Comparison of ENCODE assay signal across 14 mouse cellular contexts in genomic region chr10:62854992-62855391, GRCm38 (mm10). TPM values are rescaled to one million over a fixed set of nuclear protein-coding genes. Genes with fewer than 3 reads are reported as not detected.
DNase-seq lines count a peak whose midpoint lies in the region; ATAC-seq lines count a peak whose summit lies in the region.
"Had no signal": no experiment of that assay in that cellular context is flagged by ENCODE, and none has a peak within 500 bp of the region (broad histone marks: within the 10 kb centered on the region; RNA-seq: fewer than 3 reads in every experiment).

No protein-coding gene starts in this region.

- peak overlapping the region; percentile 81 to 93 for H3K27ac ChIP-seq in heart, embryonic 14.5 days (replicated peaks in 1 of 2; ENCODE audit: control insufficient read depth in 1 of 2, insufficient read depth in 1 of 2, low read depth in 2 of 2, low read length in 2 of 2)
- no peak overlapping the region for H3K27ac ChIP-seq in forebrain, embryonic 12.5 days
- no peak overlapping the region for H3K27ac ChIP-seq in forebrain, embryonic 14.5 days (ENCODE audit: low read depth, low read length)
- H3K27ac ChIP-seq: hindbrain, embryonic 15.5 days; liver, embryonic 13.5 days had no signal

- 17% methylated on average over 2 of the region's 2 CpGs for WGBS in heart, embryonic 14.5 days
- WGBS in forebrain, embryonic 12.5 days: 86% methylated on average over 2 of the region's 2 CpGs
- 92% methylated on average over 2 of the region's 2 CpGs for WGBS in forebrain, embryonic 14.5 days

- peak overlapping the region; percentile 51 for H3K4me2 ChIP-seq in heart, embryonic 14.5 days (ENCODE audit: low read length)
- H3K4me2 ChIP-seq in forebrain, embryonic 12.5 days: no peak overlapping the region
- no peak overlapping the region for H3K4me2 ChIP-seq in forebrain, embryonic 14.5 days (ENCODE audit: low read length)
- H3K4me2 ChIP-seq: hindbrain, embryonic 15.5 days; liver, embryonic 13.5 days had no signal

- no peak overlapping the region for H3K4me3 ChIP-seq in heart, embryonic 14.5 days (ENCODE audit: control insufficient read depth in 1 of 2, insufficient read depth in 1 of 2, low read depth in 1 of 2, low read length in 2 of 2)
- no peak overlapping the region for H3K4me3 ChIP-seq in forebrain, embryonic 12.5 days (replicated peaks)
- H3K4me3 ChIP-seq in forebrain, embryonic 14.5 days (ENCODE audit: low read depth, low read length): no peak overlapping the region
- H3K4me3 ChIP-seq: hindbrain, embryonic 15.5 days; liver, embryonic 13.5 days had no signal

- no peaks in the 10 kb centered on the region for H3K27me3 ChIP-seq in heart, embryonic 14.5 days (ENCODE audit: control insufficient read depth, insufficient read depth, low read length)
- no peaks in the 10 kb centered on the region for H3K27me3 ChIP-seq in forebrain, embryonic 12.5 days
- no peaks in the 10 kb centered on the region for H3K27me3 ChIP-seq in forebrain, embryonic 14.5 days (replicated peaks; ENCODE audit: control insufficient read depth, insufficient read depth, low read length)
- H3K27me3 ChIP-seq: hindbrain, embryonic 15.5 days; liver, embryonic 13.5 days had no signal

- peak; percentile 72; the same call in 1 of the 2 replicates for ATAC-seq in heart, embryonic 14.5 days (ENCODE audit: insufficient number of reproducible peaks, insufficient read depth, low FRiP score, low read depth)
- peak; percentile 52 for ATAC-seq in megakaryocyte progenitor cell, adult 5-6 weeks (replicated peaks; ENCODE audit: poor library complexity)
- ATAC-seq in forebrain, embryonic 12.5 days (ENCODE audit: low FRiP score): no peak
- ATAC-seq in forebrain, embryonic 14.5 days: no peak

- intact Hi-C loops in heart, postnatal 25 days (cut with DNase I): no loop called here

- H3K9ac ChIP-seq in heart, embryonic 14.5 days (ENCODE audit: low read length): no peak overlapping the region; the same call in 1 of the 2 replicates
- H3K9ac ChIP-seq in forebrain, embryonic 12.5 days: no peak overlapping the region
- no peak overlapping the region for H3K9ac ChIP-seq in forebrain, embryonic 14.5 days (ENCODE audit: low read length)
- H3K9ac ChIP-seq: hindbrain, embryonic 15.5 days; liver, embryonic 13.5 days had no signal

- H3K9me3 ChIP-seq in heart, embryonic 14.5 days (ENCODE audit: control insufficient read depth, low read length): no peaks in the 10 kb centered on the region
- no peaks in the 10 kb centered on the region for H3K9me3 ChIP-seq in forebrain, embryonic 12.5 days
- no peaks in the 10 kb centered on the region for H3K9me3 ChIP-seq in forebrain, embryonic 14.5 days (replicated peaks; ENCODE audit: control insufficient read depth, low read length)
- H3K9me3 ChIP-seq: hindbrain, embryonic 15.5 days; liver, embryonic 13.5 days had no signal

- H3K4me1 ChIP-seq in heart, embryonic 14.5 days (ENCODE audit: control insufficient read depth in 2 of 2, insufficient read depth in 2 of 2, low read length in 2 of 2): peaks cover 11 to 31% of the 10 kb centered on the region in 2 experiments
- H3K4me1 ChIP-seq in forebrain, embryonic 12.5 days: peaks cover 4% of the 10 kb centered on the region
- no peaks in the 10 kb centered on the region for H3K4me1 ChIP-seq in forebrain, embryonic 14.5 days (ENCODE audit: control insufficient read depth, insufficient read depth, low read length)

- H3K36me3 ChIP-seq in heart, embryonic 14.5 days (ENCODE audit: control insufficient read depth, insufficient read depth, low read length): no peaks in the 10 kb centered on the region
- H3K36me3 ChIP-seq in forebrain, embryonic 12.5 days (replicated peaks): no peaks in the 10 kb centered on the region
- H3K36me3 ChIP-seq in forebrain, embryonic 14.5 days (ENCODE audit: control insufficient read depth, insufficient read depth, low read length): no peaks in the 10 kb centered on the region
- H3K36me3 ChIP-seq: hindbrain, embryonic 15.5 days; liver, embryonic 13.5 days had no signal

- DNase-seq in heart, adult 18-20 months: peak; percentile 14 to 34
- DNase-seq in heart, postnatal 25 days (ENCODE audit: low spot score): no peak
- peak; percentile 21 to 43 for DNase-seq in kidney, adult 8-10 months
- DNase-seq in MN1 (ENCODE audit: low spot score): no peak
- no peak for DNase-seq in forebrain, embryonic 14.5 days (ENCODE audit: low spot score)
- DNase-seq: B cell, adult 2 months; cerebellum, postnatal 36 days; layer of hippocampus, adult 9-11 months; liver, embryonic 13.5 days; thymus, postnatal 14 days had no signal

RNA-seq across cellular contexts. Expression of gene Tet1, which starts 53.8 kb away (rescaled TPM):
- total RNA-seq in heart, adult 18-20 months (2021): 1 to 10 TPM; 3.1 to 3.5 TPM
- 10 to 100 TPM; 11.0 to 12.7 TPM for total RNA-seq in heart, postnatal 25 days (2021)
- 32.0 and 35.0 TPM in 2 replicates for polyA plus RNA-seq in heart, embryonic 14.5 days (2014; fragmentation: Nextera tagmentation; extraction: Ambion mirVana)
- total RNA-seq in megakaryocyte progenitor cell, adult 5-6 weeks (2015): 12.1 and 17.9 TPM in 2 replicates
- 9.5 and 12.0 TPM in 2 replicates for total RNA-seq in megakaryocyte progenitor cell, adult 5-6 weeks (2017)
- 36.5 and 39.2 TPM in 2 replicates for polyA plus RNA-seq in forebrain, embryonic 12.5 days (2016; fragmentation: Nextera tagmentation; extraction: Ambion mirVana)
- polyA plus RNA-seq in forebrain, embryonic 14.5 days (2014; fragmentation: Nextera tagmentation; extraction: Ambion mirVana): 25.0 and 38.1 TPM in 2 replicates

Comparison
In these comparisons a context has a peak if more than half of its experiments do, and no peak if none do; other contexts are left out.
1. DNase-seq: peak in heart, adult 18-20 months (2 of 2) and kidney, adult 8-10 months (2 of 2); none in heart, postnatal 25 days (single experiment), MN1 (single experiment) and forebrain, embryonic 14.5 days (single experiment).
2. ATAC-seq: peak in heart, embryonic 14.5 days (single experiment) and megakaryocyte progenitor cell, adult 5-6 weeks (single experiment); none in forebrain, embryonic 12.5 days (single experiment) and forebrain, embryonic 14.5 days (single experiment).
3. H3K27ac ChIP-seq: peak in heart, embryonic 14.5 days (2 of 2); none in forebrain, embryonic 12.5 days (single experiment) and forebrain, embryonic 14.5 days (single experiment).